ENCODE assay signal across 9 mouse cellular contexts in the genomic region with DNA sequence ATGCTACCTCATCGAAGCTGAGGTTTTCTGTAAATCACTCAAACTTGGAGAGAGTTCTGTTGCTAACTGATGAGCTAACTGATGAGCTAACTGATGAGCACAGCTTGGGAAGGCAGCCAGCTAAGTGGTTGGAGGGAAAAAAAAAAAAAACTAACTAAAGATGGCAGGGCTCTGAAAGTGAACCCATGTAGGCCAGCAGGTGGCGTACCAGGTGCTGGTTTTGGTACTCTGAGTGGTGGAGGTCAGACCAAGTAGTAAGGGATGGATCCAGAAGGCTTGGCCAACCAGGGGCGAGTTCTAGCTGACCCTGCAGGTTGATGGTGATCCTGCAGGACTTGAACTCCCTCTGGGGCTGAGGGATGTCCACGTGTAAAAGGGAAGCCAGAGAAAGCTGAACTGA.
DNase-seq lines count a peak whose midpoint lies in the region; ATAC-seq and TF ChIP-seq lines count a peak whose summit lies in the region.
"Had no signal": no experiment of that assay in that cellular context is flagged by ENCODE, and none has a peak within 500 bp of the region (broad histone marks: within the 10 kb centered on the region; RNA-seq: fewer than 3 reads in every experiment).

No protein-coding gene starts in this region.

- intact Hi-C loops in heart, postnatal 14 days (cut with DNase I): no loop called here

- H3K4me2 ChIP-seq in kidney, embryonic 15.5 days: no peak overlapping the region
- H3K4me2 ChIP-seq: stomach, embryonic 15.5 days had no signal

- no peak overlapping the region for H3K9ac ChIP-seq in kidney, embryonic 15.5 days
- H3K9ac ChIP-seq: stomach, embryonic 15.5 days had no signal

- TF ChIP-seq POLR2A in lung, adult 2 months (IDR thresholded peaks at IDR 0.05; ENCODE audit: borderline replicate concordance, extremely low read depth, low read depth, low read length): no peak

- peaks cover 8% of the 10 kb centered on the region; the same call in 1 of the 2 replicates for H3K4me1 ChIP-seq in kidney, embryonic 15.5 days
- H3K4me1 ChIP-seq in lung, adult 2 months (ENCODE audit: control insufficient read depth, insufficient read depth, low read length): peaks cover 2% of the 10 kb centered on the region; the same call in 1 of the 2 replicates
- H3K4me1 ChIP-seq: stomach, embryonic 15.5 days had no signal

- no peak overlapping the region for H3K27ac ChIP-seq in kidney, embryonic 15.5 days
- H3K27ac ChIP-seq: stomach, embryonic 15.5 days had no signal

- H3K9me3 ChIP-seq in kidney, embryonic 15.5 days (replicated peaks): no peaks in the 10 kb centered on the region
- H3K9me3 ChIP-seq: stomach, embryonic 15.5 days had no signal

- ATAC-seq in kidney, embryonic 15.5 days (replicated peaks; ENCODE audit: low FRiP score): no peak

- H3K36me3 ChIP-seq in kidney, embryonic 15.5 days: no peaks in the 10 kb centered on the region
- H3K36me3 ChIP-seq: stomach, embryonic 15.5 days had no signal

- peak; percentile 14 for DNase-seq in kidney, adult 11 months
- peak; percentile 67 for DNase-seq in ES-CJ7 (ENCODE audit: low read depth, low spot score)
- peak; percentile 69 for DNase-seq in c-Kit-positive CD71-positive TER-119-positive erythroid progenitor cells, embryonic 14.5 days (ENCODE audit: low spot score)
- peak; percentile 42 to 65 for DNase-seq in heart, postnatal 14 days
- DNase-seq in lung, adult 2 months: peak; percentile 23
- DNase-seq in spleen, postnatal 14 days (ENCODE audit: low spot score in 2 of 2): peak; percentile 64 to 77
- DNase-seq in layer of hippocampus, postnatal 36 days: no peak

- peak; percentile 58 for TF ChIP-seq CTCF in lung, adult 2 months (IDR thresholded peaks at IDR 0.05; ENCODE audit: insufficient read depth, low read length)

- H3K27me3 ChIP-seq in kidney, embryonic 15.5 days: no peaks in the 10 kb centered on the region
- H3K27me3 ChIP-seq: stomach, embryonic 15.5 days had no signal

- whole genome bisulfite sequencing in kidney, embryonic 15.5 days: 45% methylated on average over 4 of the region's 4 CpGs
- WGBS in lung, adult 2 months: 39% methylated on average over 4 of the region's 4 CpGs

- H3K4me3 ChIP-seq in kidney, embryonic 15.5 days (replicated peaks): no peak overlapping the region
- peak overlapping the region; percentile 8 for H3K4me3 ChIP-seq in lung, adult 2 months (replicated peaks; ENCODE audit: extremely low read depth, low read depth, low read length)
- H3K4me3 ChIP-seq: stomach, embryonic 15.5 days had no signal

Comparison
In these comparisons a context has a peak if more than half of its experiments do, and no peak if none do; other contexts are left out.
1. DNase-seq: peak in kidney, adult 11 months (single experiment), ES-CJ7 (single experiment), c-Kit-positive CD71-positive TER-119-positive erythroid progenitor cells, embryonic 14.5 days (single experiment), heart, postnatal 14 days (2 of 2), lung, adult 2 months (single experiment) and spleen, postnatal 14 days (2 of 2); none in layer of hippocampus, postnatal 36 days (0 of 2).